Mouse (Mus musculus) liver, adult 2 months (tissue): ENCODE measurements around the gene Agmo.

Source experiments
- CTCF ChIP-seq: fragments of 200-500 bp; IDR thresholded peaks from 2 replicates; pipeline ENCODE4 v1.5.1; 2011; ENCODE audit warnings: low read depth, low read length, control low read depth
- POLR2A ChIP-seq: fragments of 200-500 bp; IDR thresholded peaks from 2 replicates; pipeline ENCODE4 v1.6.1; 2011; ENCODE audit warnings: low read length, control low read depth; ENCODE audit not compliant: insufficient read depth; ENCODE audit errors: extremely low read depth

GRCm38 (mm10) chr12:37273964-37274657 lies 32.7 kb downstream of the Agmo start:
- TF ChIP-seq POLR2A (no peak), CTCF (no peak)
